In genomic region chr9:61961181-61961580, GRCm38 (mm10) we compare ENCODE assay signal across 15 mouse cellular contexts. TPM values are rescaled to one million over a fixed set of nuclear protein-coding genes. Genes with fewer than 3 reads are reported as not detected.
A peak's percentile ranks its signal among the peaks of the same experiment; 100 is the strongest.
DNase-seq lines count a peak whose midpoint lies in the region; ATAC-seq and TF ChIP-seq lines count a peak whose summit lies in the region.
"Had no signal": no experiment of that assay in that cellular context is flagged by ENCODE, and none has a peak within 500 bp of the region (broad histone marks: within the 10 kb centered on the region; RNA-seq: fewer than 3 reads in every experiment).

No protein-coding gene starts in this region.

- H3K36me3 ChIP-seq in heart, embryonic 12.5 days: no peaks in the 10 kb centered on the region
- H3K36me3 ChIP-seq in lung, embryonic 16.5 days (ENCODE audit: control insufficient read depth, insufficient read depth, low read length): no peaks in the 10 kb centered on the region
- H3K36me3 ChIP-seq in small intestine, adult 2 months (ENCODE audit: control insufficient read depth, insufficient read depth, low read length): no peaks in the 10 kb centered on the region
- H3K36me3 ChIP-seq: forebrain, embryonic 12.5 days; limb, embryonic 13.5 days; neural tube, embryonic 15.5 days had no signal

- no peak overlapping the region for H3K4me3 ChIP-seq in heart, embryonic 12.5 days
- H3K4me3 ChIP-seq in lung, embryonic 16.5 days (ENCODE audit: low read length): no peak overlapping the region
- H3K4me3 ChIP-seq in small intestine, adult 2 months (ENCODE audit: low read depth, low read length): no peak overlapping the region
- H3K4me3 ChIP-seq: forebrain, embryonic 12.5 days; limb, embryonic 13.5 days; neural tube, embryonic 15.5 days had no signal

- ATAC-seq in heart, embryonic 12.5 days (ENCODE audit: insufficient number of reproducible peaks, low FRiP score): no peak
- ATAC-seq in lung, embryonic 16.5 days (ENCODE audit: low read depth): no peak
- ATAC-seq: hindbrain, postnatal 0 days had no signal

- no peak overlapping the region for H3K4me2 ChIP-seq in heart, embryonic 12.5 days
- H3K4me2 ChIP-seq in lung, embryonic 16.5 days (ENCODE audit: low read depth, low read length): no peak overlapping the region
- H3K4me2 ChIP-seq: forebrain, embryonic 12.5 days; limb, embryonic 13.5 days; neural tube, embryonic 15.5 days had no signal

- no peak overlapping the region for H3K9ac ChIP-seq in heart, embryonic 12.5 days
- H3K9ac ChIP-seq in lung, embryonic 16.5 days (ENCODE audit: low read length): no peak overlapping the region
- H3K9ac ChIP-seq: forebrain, embryonic 12.5 days; limb, embryonic 13.5 days; liver, embryonic 14.5 days; neural tube, embryonic 15.5 days had no signal

- no peak overlapping the region for H3K27ac ChIP-seq in heart, embryonic 12.5 days (ENCODE audit: poor library complexity, severe bottlenecking)
- H3K27ac ChIP-seq in lung, embryonic 16.5 days (ENCODE audit: low read length): peak overlapping the region; percentile 82
- H3K27ac ChIP-seq in small intestine, adult 2 months (ENCODE audit: insufficient read depth, low read depth, low read length): 0 out of 2 replicates have a peak overlapping the region, but pooled peaks have one; percentile 7
- H3K27ac ChIP-seq: forebrain, embryonic 12.5 days; hindbrain, postnatal 0 days; limb, embryonic 13.5 days; liver, embryonic 14.5 days; neural tube, embryonic 15.5 days had no signal

- no peak for TF ChIP-seq POLR2A in small intestine, adult 2 months (IDR thresholded peaks at IDR 0.05; ENCODE audit: low read depth, low read length)

- DNase-seq in heart, adult 11 months: peak; percentile 91
- no peak for DNase-seq in lung, postnatal 25 days (ENCODE audit: low spot score)
- peak; percentile 15 for DNase-seq in thymus, postnatal 0 days (ENCODE audit: low spot score)
- no peak for DNase-seq in thymus, postnatal 10 days (ENCODE audit: low spot score in 2 of 2)
- DNase-seq in frontal cortex, postnatal 10 days (ENCODE audit: low spot score in 2 of 2): no peak
- DNase-seq: cerebellum, adult 11-12 months; gastrocnemius, postnatal 36 days had no signal

- H3K9me3 ChIP-seq in heart, embryonic 12.5 days (replicated peaks): no peaks in the 10 kb centered on the region
- no peaks in the 10 kb centered on the region for H3K9me3 ChIP-seq in lung, embryonic 16.5 days (ENCODE audit: control insufficient read depth, low read length)
- H3K9me3 ChIP-seq: forebrain, embryonic 12.5 days; limb, embryonic 13.5 days; neural tube, embryonic 15.5 days had no signal

- H3K4me1 ChIP-seq in heart, embryonic 12.5 days (replicated peaks): peaks cover 14% of the 10 kb centered on the region; the same call in 1 of the 2 replicates
- peaks cover 18% of the 10 kb centered on the region for H3K4me1 ChIP-seq in lung, embryonic 16.5 days (replicated peaks; ENCODE audit: control insufficient read depth, insufficient read depth, low read length)
- peaks cover 16% of the 10 kb centered on the region for H3K4me1 ChIP-seq in small intestine, adult 2 months (ENCODE audit: control insufficient read depth, insufficient read depth, insufficient read length, low read length)

- 85% methylated on average over 4 of the region's 4 CpGs for WGBS in heart, embryonic 12.5 days
- WGBS in lung, embryonic 16.5 days: 77% methylated on average over 4 of the region's 4 CpGs
- 86% methylated on average over 4 of the region's 4 CpGs for WGBS in small intestine, adult 2 months

- TF ChIP-seq CTCF in small intestine, adult 2 months (IDR thresholded peaks at IDR 0.05; ENCODE audit: extremely low read depth, insufficient read length, insufficient replicate concordance, low read depth, low read length): no peak

- no peaks in the 10 kb centered on the region for H3K27me3 ChIP-seq in heart, embryonic 12.5 days (replicated peaks)
- no peaks in the 10 kb centered on the region for H3K27me3 ChIP-seq in lung, embryonic 16.5 days (ENCODE audit: control insufficient read depth, insufficient read depth, low read depth, low read length)
- H3K27me3 ChIP-seq in small intestine, adult 2 months (ENCODE audit: control insufficient read depth, insufficient read depth, low read length): no peaks in the 10 kb centered on the region
- H3K27me3 ChIP-seq: forebrain, embryonic 12.5 days; limb, embryonic 13.5 days; neural tube, embryonic 15.5 days had no signal

RNA-seq across cellular contexts. Expression of gene Kif23, which starts 14.6 kb away (rescaled TPM):
- polyA plus RNA-seq in heart, embryonic 12.5 days (2016; fragmentation: Nextera tagmentation; extraction: Ambion mirVana): 83.9 and 97.4 TPM in 2 replicates
- 138 and 146 TPM in 2 replicates for polyA plus RNA-seq in lung, embryonic 16.5 days (2015; fragmentation: Nextera tagmentation; extraction: Ambion mirVana)
- polyA plus RNA-seq in thymus, postnatal 0 days (2015; fragmentation: Nextera tagmentation; extraction: Ambion mirVana): 106 and 107 TPM in 2 replicates
- polyA plus RNA-seq in small intestine, adult 2 months (2012; rRNA removed): 2.3 and 6.5 TPM in 2 replicates

RNA-seq across cellular contexts. Expression of gene Rplp1, which starts 46.8 kb away (rescaled TPM):
- polyA plus RNA-seq in heart, embryonic 12.5 days (2016; fragmentation: Nextera tagmentation; extraction: Ambion mirVana): 714 and 736 TPM in 2 replicates
- 1,274 and 1,299 TPM in 2 replicates for polyA plus RNA-seq in lung, embryonic 16.5 days (2015; fragmentation: Nextera tagmentation; extraction: Ambion mirVana)
- polyA plus RNA-seq in thymus, postnatal 0 days (2015; fragmentation: Nextera tagmentation; extraction: Ambion mirVana): 2,029 and 2,097 TPM in 2 replicates
- 3,342 and 5,315 TPM in 2 replicates for polyA plus RNA-seq in small intestine, adult 2 months (2012; rRNA removed)

Comparison
In these comparisons a context has a peak if more than half of its experiments do, and no peak if none do; other contexts are left out.
1. DNase-seq: peak in heart, adult 11 months (single experiment) and thymus, postnatal 0 days (single experiment); none in lung, postnatal 25 days (single experiment), thymus, postnatal 10 days (0 of 2) and frontal cortex, postnatal 10 days (0 of 2).
2. RNA of gene Kif23, which starts 14.6 kb away (polyA plus RNA-seq): 138 to 146 TPM in lung, embryonic 16.5 days, 106 to 107 TPM in thymus, postnatal 0 days and 83.9 to 97.4 TPM in heart, embryonic 12.5 days; 2.3 to 6.5 TPM in small intestine, adult 2 months; every median in the first group is over 10 times any median in the second.